Mouse (Mus musculus): ENCODE results near the gene Cxcl3.

DNA sequence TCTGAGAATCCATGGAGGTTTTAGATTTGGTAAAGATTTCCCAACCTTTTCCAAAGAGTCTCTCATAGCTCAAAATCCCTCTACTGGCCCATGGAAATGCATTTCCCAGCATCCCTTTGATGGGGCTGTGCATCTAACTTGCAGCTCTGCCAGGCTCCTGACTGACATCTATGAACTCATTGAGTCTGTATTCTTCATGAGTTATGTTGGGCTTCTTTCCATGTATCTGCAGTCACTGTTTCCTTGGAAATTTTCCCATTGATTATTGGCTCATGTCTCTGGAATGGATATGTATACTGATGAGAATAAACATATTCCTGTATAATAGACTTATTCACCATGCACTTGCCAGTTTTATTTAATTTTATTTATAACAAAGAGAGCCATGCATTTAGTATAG is 20.1 kb downstream of the Cxcl3 start:
- TF ChIP-seq EP300 (IDR thresholded peaks at IDR 0.05; ENCODE audit: low read depth): no peak
- TF ChIP-seq CTCF (IDR thresholded peaks at IDR 0.05; ENCODE audit: low read depth): no peak
